Mouse (Mus musculus) induced T-regulatory cell, adult 2 months (primary cell): ENCODE data around the gene Als2.

Experiments used
- DNase-seq: peaks from one replicate; pipeline ENCODE4 v3.0.0-alpha.2; 2012; ENCODE audit warnings: low read depth

Gene Als2

GRCm38 (mm10) chr1:59212076-59212779 is 24.8 kb downstream of the Als2 start:
- DNase-seq: no peak

DNA sequence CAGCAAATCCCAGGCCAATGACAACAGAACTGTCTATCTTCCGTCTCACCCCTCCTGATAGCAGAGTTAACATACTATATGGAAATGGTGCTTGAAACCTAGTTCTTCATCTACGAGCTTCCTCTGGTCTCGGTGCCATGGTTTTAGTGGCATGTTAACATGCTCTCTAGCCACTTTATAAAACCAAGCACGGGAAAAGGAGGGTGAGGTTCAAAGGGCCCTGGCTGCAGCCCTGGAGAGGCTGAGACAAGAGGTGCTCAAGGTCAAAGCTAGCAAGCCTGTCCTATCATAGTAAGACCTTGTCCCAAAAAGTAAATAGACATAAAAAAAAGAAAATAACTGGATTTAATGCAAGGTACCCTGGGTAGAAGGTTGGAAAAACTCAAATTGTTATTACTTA is 25.4 kb downstream of the Als2 start:
- no peak for DNase-seq

DNA sequence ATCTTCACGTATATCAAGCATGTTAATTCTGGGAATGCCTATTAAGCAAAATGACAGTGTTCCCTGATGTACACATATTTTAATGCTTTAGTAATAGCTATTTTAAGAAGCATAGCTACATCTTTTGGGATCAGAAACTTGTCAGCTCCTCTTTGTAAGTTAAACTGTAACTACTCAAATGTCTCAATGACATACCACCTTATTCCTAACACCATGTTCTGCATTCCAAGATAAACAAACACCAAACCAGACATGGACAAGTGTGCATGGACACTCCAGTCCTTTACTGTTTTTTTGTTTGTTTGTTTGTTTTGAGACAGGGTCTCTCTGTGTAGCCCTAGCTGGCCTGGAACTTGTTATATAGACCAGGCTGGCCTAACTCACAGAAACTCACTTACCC is 28.7 kb downstream of the Als2 start:
- no peak for DNase-seq

DNA sequence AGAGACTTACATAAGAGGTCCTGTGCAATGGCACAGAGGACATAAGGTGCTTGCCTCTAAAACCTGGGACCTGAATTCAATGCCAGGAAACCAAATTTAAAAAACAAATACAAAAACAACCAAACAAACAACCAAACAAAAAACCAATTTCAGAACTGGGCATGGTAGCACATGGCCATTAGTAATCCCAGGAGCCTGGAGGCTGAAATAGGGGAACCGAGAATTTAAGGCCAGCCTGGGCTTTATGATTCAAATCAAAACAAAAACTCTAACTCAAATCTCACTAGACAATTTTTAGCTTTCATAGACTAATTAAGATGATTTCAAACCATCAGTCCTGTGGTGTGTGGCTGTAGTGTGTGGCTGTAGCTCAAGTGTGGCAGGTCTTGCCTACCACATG is 32.5 kb downstream of the Als2 start:
- no peak for DNase-seq

- DNase-seq: no peak
These were observed 34.7 kb downstream of the Als2 start for GRCm38 (mm10) chr1:59202367-59202766.

DNA sequence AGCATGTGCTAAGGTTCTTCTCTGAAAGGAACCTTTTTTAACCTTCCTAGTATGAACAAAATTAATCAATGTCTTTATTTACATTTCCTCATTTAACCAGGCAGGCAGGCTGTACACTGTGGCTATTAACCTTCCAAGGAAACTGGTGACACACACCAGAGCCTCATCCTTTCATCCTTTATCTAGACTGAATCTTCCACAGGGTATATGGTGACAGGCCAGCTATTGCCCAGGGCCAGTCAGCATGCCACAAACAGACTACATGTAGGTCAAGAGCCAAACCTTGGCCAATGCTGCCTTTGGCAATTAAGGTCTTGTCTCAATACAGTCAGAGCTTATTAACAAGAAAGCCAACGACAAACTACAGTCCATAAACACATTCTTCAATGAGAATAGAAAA is 35.5 kb downstream of the Als2 start:
- no peak for DNase-seq

DNA sequence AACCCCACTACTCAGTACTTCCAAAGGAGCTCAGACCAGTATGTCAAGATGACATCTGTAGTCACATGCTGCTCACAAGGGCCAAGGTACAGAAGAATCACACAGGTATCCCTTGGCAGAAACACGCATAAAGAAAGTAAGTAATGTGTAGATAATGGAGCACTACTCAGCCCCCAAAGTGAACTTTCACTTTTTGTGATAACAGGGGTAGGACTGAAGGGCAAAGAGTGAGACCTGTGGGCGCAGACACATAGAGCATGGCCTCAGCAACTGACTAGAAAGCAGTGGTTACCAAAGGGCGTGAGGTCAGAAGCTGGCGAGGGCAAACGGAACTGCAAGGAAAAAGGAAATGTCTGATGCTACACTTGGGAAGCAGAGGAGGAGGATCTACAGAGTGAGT is 36.1 kb downstream of the Als2 start:
- DNase-seq: no peak

DNA sequence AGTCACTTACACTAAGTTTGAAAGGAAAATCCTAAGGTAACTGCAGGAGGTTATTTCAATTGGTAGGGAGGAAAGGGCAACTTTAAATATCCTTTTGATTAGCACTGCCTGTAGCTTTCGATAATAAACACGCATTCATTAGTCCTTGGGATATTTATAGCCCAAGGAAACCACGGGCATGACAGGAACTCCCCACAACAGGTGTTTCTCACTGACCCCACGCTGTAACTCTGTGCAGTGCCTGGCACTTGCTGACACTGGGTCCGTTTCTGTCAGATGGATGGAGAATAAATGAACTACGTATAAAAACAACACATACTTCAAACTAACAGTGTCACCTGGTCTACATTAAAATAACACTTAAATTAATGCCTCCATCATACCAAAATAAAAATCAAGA is 42.1 kb downstream of the Als2 start:
- no peak for DNase-seq

DNA sequence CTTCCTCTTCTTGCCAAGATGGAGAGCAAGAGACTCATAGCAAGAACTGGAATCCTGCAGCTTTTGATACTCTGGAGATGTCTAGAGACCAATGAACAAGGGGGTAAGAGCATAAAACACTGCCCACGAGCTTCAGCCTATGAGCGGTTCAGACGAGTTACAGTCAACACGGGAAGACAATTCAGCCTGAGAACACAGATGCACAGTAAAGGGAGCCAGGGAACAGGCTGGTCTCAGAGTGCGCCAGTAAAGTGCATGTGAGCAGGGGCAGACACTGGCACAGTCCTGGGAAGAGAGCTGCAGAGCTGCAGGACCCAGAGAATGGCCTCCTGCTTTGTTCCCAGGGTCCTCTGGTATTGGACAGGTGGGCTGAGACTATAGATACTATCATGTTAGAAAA is 49.2 kb downstream of the Als2 start:
- DNase-seq: no peak

DNA sequence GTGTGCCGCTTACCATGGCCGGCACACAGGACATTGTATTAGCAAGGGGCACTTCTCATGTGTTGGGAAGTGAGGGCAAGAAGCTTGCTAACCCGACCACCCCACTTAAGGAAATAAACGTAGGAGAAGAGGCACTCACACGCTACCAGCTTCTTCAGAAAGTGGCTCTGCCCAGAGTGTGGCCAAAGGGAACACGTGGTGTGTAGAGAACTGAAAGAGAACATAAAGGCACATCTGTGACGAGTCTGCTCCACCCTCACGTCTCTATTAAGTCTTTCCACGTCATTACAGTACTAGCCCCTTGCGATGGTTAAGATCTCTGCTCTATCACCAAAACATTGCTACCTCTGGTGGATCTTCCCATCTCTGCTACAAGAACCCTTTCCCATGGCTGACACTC is 50.7 kb downstream of the Als2 start:
- no peak for DNase-seq

DNA sequence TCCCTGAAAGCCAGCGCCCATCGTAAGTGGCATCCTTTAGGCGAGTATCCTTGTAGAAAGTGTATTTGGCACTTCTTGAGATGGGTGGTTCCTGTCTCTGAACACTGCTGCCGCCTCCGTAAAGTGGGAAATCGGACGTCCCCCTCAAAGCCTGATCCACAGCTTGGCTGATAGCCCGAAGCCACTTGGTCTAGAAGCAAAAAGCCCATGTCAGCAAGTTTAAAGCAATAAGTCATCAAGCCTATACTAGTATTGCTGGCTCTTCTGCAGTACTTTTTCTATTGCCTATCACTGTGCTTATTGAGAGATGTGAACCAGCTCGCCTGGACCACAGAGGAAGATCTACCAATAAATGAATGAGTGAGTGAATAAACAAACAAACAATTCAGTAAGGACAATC is 51.6 kb downstream of the Als2 start:
- no peak for DNase-seq

DNA sequence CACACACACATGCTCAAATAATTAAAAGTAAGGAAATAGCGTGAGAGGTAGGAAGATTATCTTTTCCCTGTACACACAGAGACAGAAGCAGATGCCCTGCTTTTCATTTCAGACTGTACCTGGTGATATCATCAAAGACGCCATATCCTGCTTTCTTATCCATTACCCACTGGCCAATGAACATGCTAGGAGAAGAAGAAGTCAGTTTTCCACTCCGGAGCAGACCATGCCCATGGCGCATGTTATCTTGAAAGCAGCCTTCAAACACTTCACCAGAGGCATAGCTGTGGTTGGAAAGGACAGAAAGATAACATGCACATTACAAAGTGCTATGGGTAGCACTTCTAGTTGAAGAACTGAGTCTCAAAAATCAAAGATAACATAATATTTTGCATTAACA is 54.0 kb downstream of the Als2 start:
- no peak for DNase-seq

GRCm38 (mm10) chr1:59182373-59182772 is 54.7 kb downstream of the Als2 start:
- no peak for DNase-seq

- peak; percentile 47 for DNase-seq
These were observed 57.0 kb downstream of the Als2 start for GRCm38 (mm10) chr1:59180003-59180402.

DNA sequence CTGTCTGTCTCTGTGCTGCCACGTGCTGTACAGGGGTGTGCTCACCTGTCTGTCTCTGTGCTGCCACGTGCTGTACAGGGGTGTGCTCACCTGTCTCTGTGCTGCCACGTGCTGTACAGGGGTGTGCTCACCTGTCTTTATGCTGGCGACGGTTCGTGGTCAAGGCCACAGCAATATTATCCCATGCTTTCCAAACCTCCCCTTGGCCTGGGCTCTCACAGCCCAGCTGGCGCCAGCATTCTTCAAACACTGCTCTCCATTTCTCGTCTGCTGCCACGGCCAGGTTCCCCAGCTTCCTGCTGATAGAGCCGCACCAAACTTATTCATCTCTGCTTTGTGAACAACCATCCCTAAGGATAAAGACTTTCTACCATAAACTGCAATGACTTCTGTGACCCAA is 58.6 kb downstream of the Als2 start:
- no peak for DNase-seq

GRCm38 (mm10) chr1:59174514-59175373 is 62.3 kb downstream of the Als2 start:
- no peak for DNase-seq

GRCm38 (mm10) chr1:59173023-59173422 is 64.0 kb downstream of the Als2 start:
- peak; percentile 32 for DNase-seq

- DNase-seq: no peak
These were observed 65.2 kb downstream of the Als2 start for GRCm38 (mm10) chr1:59171875-59172274.

- no peak for DNase-seq
These were observed 66.7 kb downstream of the Als2 start for GRCm38 (mm10) chr1:59170290-59170689.

GRCm38 (mm10) chr1:59169586-59169985 is 67.4 kb downstream of the Als2 start:
- DNase-seq: no peak

DNA sequence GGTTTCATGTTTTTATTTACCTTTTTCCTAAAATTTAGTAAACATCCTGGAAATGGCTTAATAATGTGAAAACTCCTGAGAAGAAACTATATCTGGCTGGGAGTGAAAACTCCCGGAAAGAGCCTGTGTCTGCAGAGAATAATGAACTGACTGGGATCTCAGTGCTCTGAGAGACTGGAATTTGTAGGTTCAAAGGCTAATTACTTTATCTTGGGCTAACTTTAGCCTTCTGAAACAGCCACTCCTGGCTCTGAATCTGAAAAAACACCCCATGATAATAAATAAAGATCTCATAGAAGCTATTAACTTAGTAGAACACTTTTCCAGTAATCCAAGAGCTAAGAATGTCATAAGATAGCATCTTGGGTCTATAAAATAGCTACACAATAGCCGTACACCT is 68.5 kb downstream of the Als2 start:
- DNase-seq: no peak

DNA sequence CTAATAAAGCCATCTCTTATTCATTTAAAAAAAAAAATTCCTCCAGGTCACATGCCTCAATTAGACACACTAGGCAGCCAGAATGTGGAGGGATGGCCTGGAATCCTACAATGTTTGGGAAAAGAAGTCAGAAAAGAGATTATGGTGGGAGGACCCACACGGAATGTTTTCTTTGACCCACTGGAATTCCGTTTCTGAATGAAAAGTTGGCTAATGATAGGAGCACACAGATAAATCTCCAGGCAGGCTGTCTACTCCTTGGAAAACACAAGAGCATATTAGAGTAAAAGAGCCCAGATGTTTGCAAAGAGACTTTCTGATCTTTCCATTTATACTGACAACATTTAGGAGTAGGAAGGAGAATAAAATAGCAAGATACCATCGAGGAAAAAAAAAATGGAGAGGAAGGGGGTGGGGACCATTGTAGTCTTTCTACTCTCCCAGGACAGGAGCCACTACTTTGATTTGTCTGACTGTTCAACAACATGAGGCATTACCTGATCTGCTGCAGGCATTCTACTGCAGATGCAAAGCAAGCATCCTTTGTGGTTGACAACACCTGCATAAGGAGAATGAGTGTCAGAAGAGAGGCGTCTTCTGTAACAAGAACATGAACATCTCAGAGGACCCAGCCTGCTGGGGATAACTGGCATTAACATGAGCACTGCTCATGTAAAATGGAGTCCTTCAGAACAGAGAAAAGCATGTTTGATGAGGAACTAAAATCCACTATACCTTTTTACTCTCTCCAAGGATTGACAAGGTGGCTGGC is 69.2 kb downstream of the Als2 start:
- no peak for DNase-seq
